Mouse (Mus musculus) cerebellum, postnatal 10 days (tissue): ENCODE results near the gene Alk.
A peak's percentile ranks its signal among the peaks of the same experiment; 100 is the strongest.

ENCODE experiments used
- DNase-seq, 2 experiments: peaks; one replicate each; pipeline ENCODE4 v3.0.0; 2021; ENCODE audit warnings: mixed read lengths in 2 of 2

Gene Alk

DNA sequence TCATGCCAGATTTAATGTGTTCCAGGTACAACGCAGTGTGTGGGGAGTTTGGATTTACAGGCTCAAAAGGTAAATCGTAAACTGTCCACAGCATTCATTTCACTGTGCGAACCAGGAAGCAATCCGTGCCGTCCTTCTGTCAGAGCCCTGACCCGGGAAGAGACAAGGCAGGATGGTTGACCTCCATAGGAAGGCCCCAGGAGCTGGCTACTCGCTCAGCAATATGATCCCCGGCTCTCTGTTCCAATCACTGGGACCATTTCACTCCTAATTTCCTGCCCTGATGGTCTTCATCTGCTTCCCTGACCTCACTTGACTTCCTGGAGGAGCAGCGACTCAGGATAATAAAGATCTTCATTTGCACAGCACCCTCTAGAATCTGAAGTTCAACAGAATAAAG, 591.7 kb downstream of the Alk start:
- no peak for DNase-seq

GRCm38 (mm10) chr17:72009836-72010235, 594.6 kb downstream of the Alk start:
- peak; percentile 62 to 74 for DNase-seq

DNA sequence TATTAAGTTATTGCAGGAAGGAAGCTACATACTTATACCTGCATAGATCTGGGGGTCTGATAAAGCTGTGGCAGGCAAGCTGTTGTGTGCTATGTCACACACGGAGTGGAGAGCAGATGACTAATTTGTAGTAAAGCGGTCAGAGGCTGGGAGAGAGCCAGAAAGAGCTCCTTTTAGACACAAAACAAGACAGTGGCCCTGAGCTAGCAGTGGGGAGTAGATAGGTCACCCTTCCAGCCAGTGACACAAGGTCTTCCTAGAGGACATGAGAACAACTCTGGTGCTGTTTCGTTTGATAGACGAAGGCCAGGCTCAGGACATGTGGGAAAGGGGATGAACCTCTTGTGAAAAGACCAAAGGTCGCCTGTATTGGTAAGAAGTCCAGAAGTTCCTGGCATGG, 596.0 kb downstream of the Alk start:
- DNase-seq, result peak; percentile 52 to 55

- DNase-seq, result peak; percentile 62 to 73
Observed at GRCm38 (mm10) chr17:72005365-72005764, 599.1 kb downstream of the Alk start.

DNA sequence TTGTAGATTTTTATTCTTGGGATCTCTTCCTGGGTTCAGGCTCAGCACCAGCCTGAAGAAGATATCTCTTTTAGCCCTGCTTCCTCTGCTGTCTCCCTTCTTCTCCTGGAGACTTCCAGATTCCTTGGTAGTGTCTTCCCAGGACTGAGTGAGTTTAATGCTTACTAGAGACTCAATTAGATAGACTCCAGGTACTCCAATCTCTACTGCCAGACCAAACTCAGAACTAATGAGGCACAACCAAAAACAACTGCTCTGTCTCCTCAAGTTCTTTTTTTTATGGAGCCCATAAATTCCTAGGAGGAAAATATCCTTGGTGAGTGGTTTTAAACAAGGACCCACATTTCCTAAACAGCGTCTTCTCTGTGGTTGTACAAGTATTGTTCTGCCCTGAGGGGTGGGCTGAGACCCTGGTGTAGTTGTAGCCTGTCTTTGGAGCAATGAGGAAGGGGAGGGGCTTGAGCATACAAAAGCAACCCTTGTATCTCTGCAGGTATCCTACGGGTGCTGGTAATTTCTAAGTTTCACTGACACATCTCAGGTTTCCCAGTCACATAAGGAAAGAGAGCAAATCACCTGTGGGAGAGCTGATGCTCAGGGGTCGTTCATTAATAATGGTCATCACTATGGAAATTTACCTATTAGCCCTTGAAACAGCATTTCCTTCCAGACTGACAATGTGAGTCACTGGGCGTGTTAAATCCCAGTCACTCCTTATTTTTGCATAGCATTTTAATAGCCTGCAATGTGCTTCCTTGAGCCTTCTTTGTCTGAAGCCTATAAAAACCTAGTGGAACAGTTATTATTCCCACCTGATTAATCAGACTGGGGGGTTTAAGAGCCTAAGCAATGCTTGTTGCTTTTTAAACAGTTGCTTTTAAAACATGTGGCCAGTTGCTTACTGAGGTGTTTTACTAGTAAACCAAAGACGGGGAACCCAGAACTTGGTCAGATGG, 604.6 kb downstream of the Alk start:
- DNase-seq, result no peak

DNA sequence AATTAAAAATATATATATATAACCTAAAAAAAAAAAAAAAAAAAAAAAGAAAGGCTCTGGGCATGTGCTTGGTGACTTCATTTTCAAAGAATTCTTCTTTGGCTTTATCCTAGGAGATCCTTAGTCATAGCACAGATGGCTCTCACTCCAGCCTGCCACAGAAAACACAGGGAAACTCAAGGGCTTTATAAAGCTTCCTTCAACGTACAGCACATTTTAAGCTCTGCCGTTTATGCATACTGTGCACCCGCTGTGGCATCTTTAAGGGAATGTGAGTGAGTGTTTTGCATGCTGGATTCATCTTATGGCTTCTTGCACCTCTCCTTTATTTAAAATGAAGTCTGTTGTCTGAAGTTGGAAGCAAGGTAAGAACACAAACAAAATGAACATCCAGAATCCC, 606.7 kb downstream of the Alk start:
- no peak for DNase-seq

DNA sequence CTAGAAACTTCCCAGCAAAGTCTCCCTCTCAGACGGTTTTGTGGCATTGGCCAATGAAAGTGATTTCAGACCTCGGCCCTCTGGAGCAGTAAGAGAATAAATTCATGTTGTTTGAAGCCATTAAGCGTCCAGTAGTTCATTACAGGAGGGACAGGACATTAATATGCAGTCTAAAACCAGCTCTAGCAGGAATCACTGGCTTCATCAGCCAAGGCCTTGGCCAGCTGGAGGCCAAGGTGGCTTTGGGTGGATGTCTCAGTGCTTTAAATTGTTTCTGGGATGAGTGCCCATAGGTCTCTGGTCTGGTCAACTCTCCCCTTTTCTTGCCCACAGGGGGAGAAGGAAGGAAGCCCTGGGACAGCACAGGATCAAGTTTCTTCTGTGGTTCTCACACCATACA, 608.9 kb downstream of the Alk start:
- no peak for DNase-seq

DNA sequence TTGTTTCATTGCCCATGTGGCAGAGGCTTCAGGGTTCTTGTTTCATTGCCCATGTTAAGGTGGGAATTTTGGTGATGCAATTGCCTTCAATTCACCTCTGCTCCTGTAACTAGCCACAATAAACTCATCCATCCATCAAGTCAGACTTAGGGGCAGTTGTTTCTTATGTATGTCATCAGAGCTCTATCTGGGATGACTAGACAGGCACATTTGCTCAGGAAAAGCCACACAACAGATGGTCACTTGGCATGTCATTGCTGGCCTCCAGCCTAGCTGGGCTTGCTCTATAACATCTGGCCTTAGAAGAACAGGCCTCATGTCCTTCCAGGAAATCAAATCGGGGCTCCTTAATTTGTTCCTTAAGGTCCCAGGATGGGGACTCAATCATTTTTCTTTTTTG, 610.3 kb downstream of the Alk start:
- peak; percentile 61 to 78 for DNase-seq

DNA sequence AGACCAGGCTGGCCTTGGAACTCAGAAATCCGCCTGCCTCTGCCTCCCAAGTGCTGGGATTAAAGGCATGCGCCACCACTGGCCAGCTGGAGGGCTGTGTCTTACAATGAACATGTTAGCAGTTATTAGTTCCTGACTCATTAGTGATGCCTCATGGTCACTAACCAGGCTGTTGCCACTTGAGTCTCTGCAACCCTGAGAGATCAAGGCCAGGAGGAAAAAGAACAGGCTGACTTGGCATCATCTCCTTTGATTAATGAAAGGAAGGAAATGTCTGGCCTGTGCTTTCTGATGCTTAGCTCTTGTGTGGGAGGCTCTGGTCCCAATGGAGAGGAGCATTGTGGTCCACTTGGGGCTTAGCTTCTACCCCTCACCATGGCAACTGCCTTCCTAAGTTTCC, 611.4 kb downstream of the Alk start:
- DNase-seq, result no peak

- no peak for DNase-seq
Observed at GRCm38 (mm10) chr17:71991260-71991659, 613.2 kb downstream of the Alk start.

DNA sequence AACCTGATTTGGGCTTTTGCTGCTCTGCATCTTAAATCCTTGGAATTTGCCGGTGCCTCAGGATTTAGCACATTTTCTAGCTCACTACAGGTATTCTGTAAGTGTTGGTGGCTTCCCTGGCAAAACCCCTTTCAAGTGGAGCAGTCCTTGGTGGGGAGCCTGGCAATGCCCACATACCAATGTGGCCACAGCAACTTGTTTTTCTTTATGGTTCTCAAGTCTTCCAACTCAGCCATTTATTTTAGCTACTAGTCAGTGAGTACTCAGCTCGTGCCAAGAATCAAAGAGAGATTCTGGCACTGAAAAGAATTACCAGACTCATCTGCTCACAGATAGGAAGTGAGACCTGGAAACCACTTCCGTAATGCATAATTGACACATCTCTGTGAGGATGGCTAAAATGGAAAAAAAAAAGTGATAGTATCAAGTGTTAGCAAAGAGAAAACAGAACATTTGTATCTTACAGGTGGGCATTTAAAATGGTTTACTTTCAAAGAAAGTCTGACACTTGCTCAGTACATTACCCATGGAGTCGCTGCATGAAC, 614.2 kb downstream of the Alk start:
- peak; percentile 36 to 54 for DNase-seq

DNA sequence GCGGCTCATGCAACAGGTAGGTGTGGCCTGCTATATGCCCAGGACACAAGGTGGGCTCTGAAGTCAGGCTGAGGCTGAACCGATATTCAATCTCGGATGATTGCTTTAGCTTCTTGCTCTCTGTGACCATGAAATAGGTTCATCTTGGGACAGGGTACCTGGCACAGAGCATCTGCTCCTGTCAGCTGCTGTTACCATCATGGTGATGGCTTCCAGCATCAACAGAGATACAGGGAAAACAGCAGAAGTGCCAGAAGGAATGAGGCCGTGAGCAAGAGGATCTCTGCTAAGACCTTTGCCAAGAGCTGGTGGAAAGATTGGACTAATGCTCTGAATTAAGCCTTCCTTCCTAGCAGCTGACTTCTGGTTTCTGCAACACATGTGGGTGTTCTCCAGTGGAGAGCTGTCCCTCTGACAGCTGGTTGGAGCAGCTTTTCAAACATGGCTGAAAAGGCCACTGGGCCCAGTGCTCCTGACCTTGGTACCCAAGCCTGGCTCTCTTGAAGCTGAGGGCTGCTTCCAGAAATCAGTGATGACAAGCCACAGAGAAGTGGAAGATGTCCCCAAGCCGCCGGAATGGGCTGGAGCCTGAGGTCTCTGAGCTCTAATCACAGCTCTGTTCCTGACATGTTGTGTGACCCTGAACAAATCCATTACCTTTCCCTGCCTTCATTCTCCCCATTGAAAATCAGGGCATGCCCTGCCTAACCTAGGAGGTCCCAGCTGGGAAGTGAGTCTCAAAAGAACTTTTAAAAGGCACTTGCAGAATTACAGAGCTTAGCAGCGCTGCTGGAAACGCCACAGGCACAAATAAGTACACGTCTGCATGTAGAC, 615.5 kb downstream of the Alk start:
- peak; percentile 74 to 79 for DNase-seq

DNA sequence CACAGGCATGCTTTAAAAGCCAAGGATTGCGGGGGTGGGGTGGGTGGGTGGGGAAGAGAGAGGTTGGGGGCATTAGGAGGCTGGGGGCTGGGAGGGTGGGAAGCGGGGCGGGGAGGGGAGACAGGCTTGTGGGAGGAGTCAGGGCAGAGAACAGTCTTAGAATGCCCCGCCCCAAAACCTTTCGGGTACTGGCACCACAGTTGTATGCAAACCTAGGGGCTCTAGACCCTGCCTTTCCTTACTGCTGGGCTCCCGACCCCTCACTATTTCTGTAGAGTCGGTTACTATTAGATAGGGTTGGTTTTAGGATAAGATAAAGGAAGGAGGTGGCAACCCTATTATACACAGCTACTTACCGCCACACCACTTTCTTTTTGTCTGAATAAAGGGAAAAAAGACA, 617.4 kb downstream of the Alk start:
- no peak for DNase-seq

DNA sequence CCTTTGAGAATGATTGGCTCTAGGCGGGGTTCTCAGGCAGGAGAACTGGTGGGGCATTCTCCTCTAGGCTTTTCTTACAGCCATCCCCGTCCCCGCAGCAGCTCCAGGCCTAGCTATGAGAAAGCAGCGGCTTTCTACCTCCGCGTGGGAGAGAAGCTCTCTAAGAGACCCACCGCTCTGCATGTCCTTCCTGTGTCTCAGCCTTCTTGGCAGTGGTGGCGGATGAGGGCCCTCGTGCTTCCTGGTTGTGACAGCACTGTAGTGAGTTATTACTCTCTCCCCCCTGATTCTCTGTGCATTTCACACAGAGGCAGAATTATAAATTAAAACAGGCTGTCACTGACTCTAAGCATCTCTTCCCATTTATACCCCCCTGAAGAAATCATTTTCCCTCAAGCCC, 618.0 kb downstream of the Alk start:
- peak; percentile 40 to 43 for DNase-seq

GRCm38 (mm10) chr17:71981177-71981576, 623.2 kb downstream of the Alk start:
- DNase-seq, result no peak

DNA sequence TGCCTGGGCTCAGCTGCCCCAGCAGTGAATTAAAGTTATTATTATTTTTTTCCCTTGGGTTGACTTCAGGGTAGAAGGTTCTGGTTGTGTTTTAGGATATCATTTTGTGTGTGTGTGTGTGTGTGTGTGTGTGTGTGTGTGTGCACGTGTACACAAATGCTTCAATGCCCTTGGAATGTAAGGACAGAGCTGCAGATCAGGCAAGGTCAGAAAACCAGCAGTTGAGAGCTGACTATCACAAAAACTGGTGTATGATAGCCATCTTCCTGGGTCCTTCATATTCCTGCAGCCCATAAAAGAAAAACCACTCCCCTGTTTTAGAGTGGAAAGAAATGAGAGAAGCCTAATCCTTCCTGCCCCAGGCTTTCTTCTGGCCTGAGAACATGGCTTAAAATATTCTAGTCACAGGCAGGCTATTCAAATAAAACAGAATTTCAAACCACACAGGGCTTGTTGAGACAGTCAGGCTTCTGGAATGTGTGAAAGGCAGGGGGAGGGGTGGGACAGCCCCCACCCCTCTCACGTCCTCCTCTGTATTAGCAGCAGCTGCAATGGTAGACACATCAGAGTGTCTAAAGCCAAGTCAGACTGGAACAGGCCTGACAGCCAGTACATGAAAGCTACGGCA, 623.8 kb downstream of the Alk start:
- DNase-seq, result peak in 1 of 2 experiments; percentile 18

DNA sequence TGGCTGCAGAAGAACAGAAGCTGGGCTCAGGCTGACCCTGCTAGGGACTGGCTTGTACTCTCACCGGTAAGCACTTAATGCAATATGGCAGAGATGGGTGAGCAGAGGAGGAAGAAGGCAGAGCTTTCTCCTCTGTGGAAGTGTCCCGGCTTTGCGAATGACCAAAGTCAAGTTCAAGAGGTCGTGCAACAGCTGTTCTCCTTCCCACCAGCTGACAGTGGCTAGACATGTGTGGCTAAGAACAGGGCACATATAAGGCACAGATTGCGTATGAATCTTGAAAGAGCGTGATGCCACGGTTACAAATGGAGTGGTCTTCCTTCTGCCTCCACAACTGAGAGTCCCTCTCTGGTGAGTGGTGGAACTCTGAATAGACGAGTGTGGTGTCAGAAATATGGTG, 625.3 kb downstream of the Alk start:
- DNase-seq, result no peak

DNA sequence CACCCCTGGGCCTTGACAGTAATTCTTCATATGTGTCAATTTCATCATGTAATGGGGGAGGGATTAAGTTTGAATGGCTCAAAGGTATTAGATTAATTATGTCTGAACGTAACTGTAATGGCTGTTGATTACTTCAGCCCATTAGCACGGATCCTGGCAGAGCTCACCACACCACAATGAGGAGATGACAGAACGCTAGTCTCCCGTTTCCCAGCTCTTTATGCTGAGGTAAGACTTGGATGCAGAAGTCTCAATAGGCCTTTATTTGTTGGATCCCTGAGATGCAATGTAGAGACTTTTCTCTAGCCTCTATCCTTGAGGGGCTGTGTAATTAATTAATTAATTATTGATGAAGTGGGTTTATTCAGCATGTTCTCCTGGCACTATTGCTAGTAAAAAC, 627.8 kb downstream of the Alk start:
- DNase-seq, result no peak

DNA sequence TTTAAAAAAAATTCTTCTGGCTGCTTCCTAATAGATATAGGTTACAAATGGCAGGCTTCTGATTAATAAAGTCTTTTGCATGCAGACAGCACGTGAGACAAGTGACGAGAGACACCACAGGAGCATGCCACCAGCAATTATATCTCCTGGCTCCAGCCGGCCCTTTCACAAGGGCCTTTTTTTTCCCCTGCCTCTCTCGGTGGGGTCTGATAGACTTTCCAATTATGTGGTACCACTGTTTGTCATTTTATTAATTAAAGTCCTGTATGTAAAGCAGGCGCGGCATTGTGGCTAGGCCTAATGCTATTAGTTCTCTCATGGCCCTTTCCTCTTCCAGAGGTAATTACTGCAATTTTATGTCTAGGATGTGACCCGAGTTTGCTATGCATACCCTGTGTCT, 630.7 kb downstream of the Alk start:
- DNase-seq, result no peak

- peak; percentile 65 to 70 for DNase-seq
Observed at GRCm38 (mm10) chr17:71967356-71967755, 637.1 kb downstream of the Alk start.

DNA sequence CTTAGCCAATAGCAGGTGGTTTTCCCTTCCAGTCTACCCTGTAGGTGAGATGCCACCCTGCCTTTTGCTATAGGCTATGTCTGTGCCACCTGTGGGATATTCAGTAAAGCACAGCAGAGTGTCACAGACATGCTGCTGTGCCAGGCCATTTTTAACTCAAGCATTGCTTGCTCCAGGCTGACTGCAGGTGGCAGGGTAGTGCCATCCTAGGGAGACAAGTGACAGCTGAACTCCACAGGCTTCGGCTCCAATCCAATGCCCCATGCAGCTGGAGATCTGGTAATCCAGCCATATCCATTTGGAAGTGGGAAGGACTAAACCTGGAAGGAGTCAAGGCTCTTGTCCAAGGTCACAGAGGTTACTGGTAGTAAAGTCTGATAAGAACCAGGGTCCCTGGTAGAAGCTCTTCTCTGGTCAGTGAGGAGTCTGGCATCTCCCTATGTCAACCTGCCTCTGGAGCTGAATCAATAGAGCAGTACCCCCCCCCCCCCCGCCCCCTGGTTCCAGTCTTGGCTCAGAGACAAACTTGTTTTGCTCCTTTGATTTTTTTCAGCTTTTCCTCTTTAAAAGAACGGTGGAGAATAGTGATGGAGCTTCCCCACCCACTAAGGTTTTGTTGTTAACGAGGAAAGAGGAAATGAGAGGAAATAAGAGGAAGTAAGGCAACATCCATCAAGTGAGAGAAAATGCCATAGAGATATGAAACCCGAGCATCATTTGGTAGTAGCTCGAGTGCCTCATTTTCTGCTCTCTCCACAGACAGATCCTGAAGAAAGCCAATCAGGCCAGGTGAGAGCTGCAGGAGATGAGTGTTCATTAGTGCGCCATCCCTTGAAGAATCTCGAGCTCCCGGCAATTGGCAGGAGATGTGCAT, 638.5 kb downstream of the Alk start:
- peak; percentile 95 to 97 for DNase-seq

- DNase-seq, result no peak
Observed at GRCm38 (mm10) chr17:71964610-71965009, 639.8 kb downstream of the Alk start.
